Mouse (Mus musculus) kidney, adult 2 months (tissue): ENCODE results near the gene Klhdc9. TPM values are rescaled to one million over a fixed set of nuclear protein-coding genes. Genes with fewer than 3 reads are reported as not detected.

Source experiments
- DNase-seq: peaks from one replicate; pipeline ENCODE4 v3.0.0; 2021
- H3K27ac ChIP-seq: fragments of 200-500 bp; 2 replicates; pipeline ENCODE4 v1.5.1; 2012; ENCODE audit warnings: low read depth, low read length, control low read depth, inconsistent platforms; ENCODE audit not compliant: insufficient read depth
- H3K27me3 ChIP-seq: fragments of 200-500 bp; replicated peaks from 2 replicates; pipeline ENCODE4 v1.6.1; 2012; ENCODE audit warnings: mild to moderate bottlenecking, moderate library complexity, low read length, inconsistent platforms; ENCODE audit not compliant: control insufficient read depth, insufficient read depth
- H3K36me3 ChIP-seq: fragments of 200-500 bp; 2 replicates; pipeline ENCODE4 v1.6.1; 2012; ENCODE audit warnings: mild to moderate bottlenecking, moderate library complexity, low read length, inconsistent platforms; ENCODE audit not compliant: control insufficient read depth, insufficient read depth
- H3K4me1 ChIP-seq: fragments of 200-500 bp; 2 replicates; pipeline ENCODE4 v1.6.1; 2011; ENCODE audit warnings: low read length; ENCODE audit not compliant: control insufficient read depth, insufficient read depth
- H3K4me3 ChIP-seq: fragments of 200-500 bp; 2 replicates; pipeline ENCODE4 v1.5.1; 2011; ENCODE audit warnings: mild to moderate bottlenecking, low read depth, low read length, control low read depth; ENCODE audit not compliant: insufficient read depth
- CTCF ChIP-seq: fragments of 200-500 bp; conservative IDR thresholded peaks from 2 replicates; pipeline ENCODE4 v1.5.1; 2011; ENCODE audit warnings: low read depth, mild to moderate bottlenecking, control low read depth, low read length, moderate library complexity, mixed read lengths; ENCODE audit not compliant: insufficient read depth, insufficient read length
- POLR2A ChIP-seq: fragments of 200-500 bp; IDR thresholded peaks from one replicate; pipeline ENCODE4 v1.6.1; 2011; ENCODE audit warnings: low read depth, low read length, control low read depth
- WGBS: fragments of 180-500 bp; shearing (Covaris S2); methylation state at CpG from one replicate; pipeline ENCODE4 v1.1.7; 2018; 5-methylcytosine and 5-hydroxymethylcytosine counted together
- polyA plus RNA-seq: library from polyadenylated mRNA; depleted of rRNA; stranded (reverse); fragments of >200 nt; gene quantifications from 2 replicates; pipeline ENCODE4 v1.2.3, GENCODE M21; 2012; rRNA removed

The Klhdc9 gene
- 6.9 and 7.1 TPM in 2 replicates for polyA plus RNA-seq

GRCm38 (mm10) chr1:171360656-171361055 lies at the start of gene Klhdc9:
Gene Klhdc9, minus strand, starts transcription at chr1:171360798.
- no peak for TF ChIP-seq POLR2A
- no peak for TF ChIP-seq CTCF
- H3K27ac ChIP-seq, result peak within 1 kb of the TSS; percentile 58; the same call in 1 of the 2 replicates
- peak; percentile 90 for DNase-seq
- H3K4me3 ChIP-seq, result peak within 1 kb of the TSS; percentile 69
- H3K4me1 ChIP-seq, result no peaks in the 10 kb centered on the region; the same call in 1 of the 2 replicates
- H3K27me3 ChIP-seq, result no peaks in the 10 kb centered on the region
- no peaks in the 10 kb centered on the region for H3K36me3 ChIP-seq
- WGBS, result 2% methylated on average over 21 of the region's 21 CpGs

- no peak overlapping the region for H3K4me3 ChIP-seq
- H3K27ac ChIP-seq, result no peak overlapping the region
- H3K27me3 ChIP-seq, result no peaks in the 10 kb centered on the region
- no peaks in the 10 kb centered on the region for H3K4me1 ChIP-seq
- no peak for TF ChIP-seq POLR2A
- TF ChIP-seq CTCF, result no peak
- WGBS, result 89% methylated on average over 1 of the region's 1 CpGs
- DNase-seq, result no peak
- no peaks in the 10 kb centered on the region; the same call in 1 of the 2 replicates for H3K36me3 ChIP-seq
Observed at GRCm38 (mm10) chr1:171410231-171410630, 49.6 kb upstream of the Klhdc9 start.

- WGBS, result 83% methylated on average over 5 of the region's 5 CpGs
- Histone ChIP-seq H3K36me3 (no peaks in the 10 kb centered on the region), H3K4me1 (no peaks in the 10 kb centered on the region), H3K4me3 (no peak overlapping the region), H3K27me3 (no peaks in the 10 kb centered on the region), H3K27ac (no peak overlapping the region)
- TF ChIP-seq POLR2A, result no peak
- no peak for TF ChIP-seq CTCF
- DNase-seq, result no peak
Observed at GRCm38 (mm10) chr1:171407263-171407662, 46.7 kb upstream of the Klhdc9 start.

GRCm38 (mm10) chr1:171402991-171403390 lies 42.4 kb upstream of the Klhdc9 start:
- no peak for DNase-seq
- no peak overlapping the region for H3K27ac ChIP-seq
- H3K36me3 ChIP-seq, result no peaks in the 10 kb centered on the region
- H3K4me3 ChIP-seq, result no peak overlapping the region
- no peaks in the 10 kb centered on the region for H3K4me1 ChIP-seq
- TF ChIP-seq POLR2A (no peak), CTCF (no peak)
- no peaks in the 10 kb centered on the region for H3K27me3 ChIP-seq
- 77% methylated on average over 9 of the region's 9 CpGs for WGBS

- no peak for TF ChIP-seq POLR2A
- TF ChIP-seq CTCF, result no peak
- H3K36me3 ChIP-seq, result no peaks in the 10 kb centered on the region
- DNase-seq, result no peak
- WGBS, result 77% methylated on average over 4 of the region's 4 CpGs
- no peak overlapping the region for H3K4me3 ChIP-seq
- H3K4me1 ChIP-seq, result no peaks in the 10 kb centered on the region
- H3K27ac ChIP-seq, result no peak overlapping the region
- no peaks in the 10 kb centered on the region for H3K27me3 ChIP-seq
Observed at GRCm38 (mm10) chr1:171401821-171402220, 41.2 kb upstream of the Klhdc9 start.

GRCm38 (mm10) chr1:171390101-171390500 lies 29.5 kb upstream of the Klhdc9 start:
- WGBS, result 83% methylated on average over 4 of the region's 4 CpGs
- Histone ChIP-seq H3K4me1 (no peaks in the 10 kb centered on the region), H3K4me3 (no peak overlapping the region), H3K27me3 (no peaks in the 10 kb centered on the region), H3K36me3 (no peaks in the 10 kb centered on the region), H3K27ac (no peak overlapping the region)
- no peak for TF ChIP-seq CTCF
- no peak for TF ChIP-seq POLR2A
- peak; percentile 30 for DNase-seq

- H3K4me1 ChIP-seq, result no peaks in the 10 kb centered on the region
- no peaks in the 10 kb centered on the region for H3K36me3 ChIP-seq
- peak within 1 kb of the TSS; percentile 6; the same call in 1 of the 2 replicates for H3K4me3 ChIP-seq
- H3K27ac ChIP-seq, result no peak within 1 kb of the TSS
- TF ChIP-seq POLR2A (no peak), CTCF (no peak)
- DNase-seq, result peak; percentile 49
- WGBS, result 77% methylated on average over 15 of the region's 15 CpGs
- no peaks in the 10 kb centered on the region for H3K27me3 ChIP-seq
Observed at GRCm38 (mm10) chr1:171388376-171389102, 27.9 kb upstream of the Klhdc9 start, which contains the start of gene Arhgap30. Gene Arhgap30, plus strand, starts transcription at chr1:171388954.
